Mouse (Mus musculus): ENCODE data around the gene Ssc4d. TPM values are rescaled to one million over a fixed set of nuclear protein-coding genes. Genes with fewer than 3 reads are reported as not detected.

Gene Ssc4d
- polyA plus RNA-seq, 1 experiment from 2014 or later, result 3.9 TPM

- peaks cover 4% of the 10 kb centered on the region; the same call in 1 of the 2 replicates for H3K4me1 ChIP-seq
- WGBS, result 88% methylated on average over 7 of the region's 7 CpGs
- H3K9ac ChIP-seq, result no peak overlapping the region
- no peak overlapping the region for H3K27ac ChIP-seq
- H3K36me3 ChIP-seq, result no peaks in the 10 kb centered on the region
- no peak overlapping the region for H3K4me3 ChIP-seq
- no peaks in the 10 kb centered on the region for H3K27me3 ChIP-seq
- no peak for ATAC-seq (ENCODE audit: insufficient number of reproducible peaks, insufficient read depth, low FRiP score, low TSS enrichment, low read depth)
- H3K4me2 ChIP-seq, result no peak overlapping the region
- no peaks in the 10 kb centered on the region for H3K9me3 ChIP-seq
These were observed 2.5 kb downstream of the Ssc4d start for GRCm38 (mm10) chr5:135971876-135972275.

- Histone ChIP-seq H3K4me3 (no peak overlapping the region), H3K9ac (no peak overlapping the region), H3K36me3 (no peaks in the 10 kb centered on the region), H3K27ac (no peak overlapping the region), H3K9me3 (no peaks in the 10 kb centered on the region), H3K4me2 (no peak overlapping the region), H3K27me3 (peaks cover 7% of the 10 kb centered on the region; the same call in 1 of the 2 replicates), H3K4me1 (peaks cover 8% of the 10 kb centered on the region)
- 84% methylated on average over 6 of the region's 6 CpGs for WGBS
- no peak for ATAC-seq (ENCODE audit: insufficient number of reproducible peaks, insufficient read depth, low FRiP score, low TSS enrichment, low read depth)
These were observed 4.1 kb downstream of the Ssc4d start for GRCm38 (mm10) chr5:135970247-135970646.

GRCm38 (mm10) chr5:135968781-135969180 is 5.5 kb downstream of the Ssc4d start:
- no peaks in the 10 kb centered on the region for H3K9me3 ChIP-seq
- H3K4me2 ChIP-seq, result no peak overlapping the region
- no peak for ATAC-seq (ENCODE audit: insufficient number of reproducible peaks, insufficient read depth, low FRiP score, low TSS enrichment, low read depth)
- H3K36me3 ChIP-seq, result no peaks in the 10 kb centered on the region
- H3K4me3 ChIP-seq, result no peak overlapping the region
- H3K9ac ChIP-seq, result no peak overlapping the region
- peaks cover 13% of the 10 kb centered on the region; the same call in 1 of the 2 replicates for H3K27me3 ChIP-seq
- no peak overlapping the region for H3K27ac ChIP-seq
- H3K4me1 ChIP-seq, result peaks cover 4% of the 10 kb centered on the region
- 55% methylated on average over 1 of the region's 1 CpGs for WGBS

- H3K4me2 ChIP-seq, result no peak overlapping the region
- ATAC-seq (ENCODE audit: insufficient number of reproducible peaks, insufficient read depth, low FRiP score, low TSS enrichment, low read depth), result no peak
- WGBS, result 60% methylated on average over 9 of the region's 9 CpGs
- no peaks in the 10 kb centered on the region for H3K36me3 ChIP-seq
- no peak overlapping the region for H3K9ac ChIP-seq
- H3K4me1 ChIP-seq, result peaks cover 9% of the 10 kb centered on the region
- H3K27me3 ChIP-seq, result peaks cover 13% of the 10 kb centered on the region; the same call in 1 of the 2 replicates
- no peak overlapping the region for H3K27ac ChIP-seq
- H3K9me3 ChIP-seq, result no peaks in the 10 kb centered on the region
- no peak overlapping the region for H3K4me3 ChIP-seq
These were observed 7.5 kb downstream of the Ssc4d start for GRCm38 (mm10) chr5:135966866-135967265.

GRCm38 (mm10) chr5:135965501-135965930 is 8.8 kb downstream of the Ssc4d start:
- Histone ChIP-seq H3K4me1 (peaks cover 19% of the 10 kb centered on the region), H3K4me3 (peak overlapping the region; percentile 29), H3K36me3 (no peaks in the 10 kb centered on the region), H3K27me3 (peaks cover 13% of the 10 kb centered on the region; the same call in 1 of the 2 replicates), H3K4me2 (peak overlapping the region; percentile 57), H3K27ac (no peak overlapping the region), H3K9me3 (no peaks in the 10 kb centered on the region), H3K9ac (peak overlapping the region; percentile 54; the same call in 1 of the 2 replicates)
- no peak for ATAC-seq (ENCODE audit: insufficient number of reproducible peaks, insufficient read depth, low FRiP score, low TSS enrichment, low read depth)
- 7% methylated on average over 24 of the region's 24 CpGs for WGBS

GRCm38 (mm10) chr5:135963280-135963627 is 11.1 kb downstream of the Ssc4d start:
- ATAC-seq (ENCODE audit: insufficient number of reproducible peaks, insufficient read depth, low FRiP score, low TSS enrichment, low read depth), result no peak
- Histone ChIP-seq H3K27ac (peak overlapping the region; percentile 96), H3K4me2 (peak overlapping the region; percentile 91), H3K4me1 (peaks cover 20% of the 10 kb centered on the region), H3K4me3 (peak overlapping the region; percentile 68), H3K9ac (peak overlapping the region; percentile 94), H3K27me3 (peaks cover 13% of the 10 kb centered on the region; the same call in 1 of the 2 replicates), H3K36me3 (no peaks in the 10 kb centered on the region), H3K9me3 (no peaks in the 10 kb centered on the region)
- 2% methylated on average over 6 of the region's 6 CpGs for WGBS

GRCm38 (mm10) chr5:135962492-135963279 is 11.6 kb downstream of the Ssc4d start:
- peak overlapping the region; percentile 68 for H3K4me3 ChIP-seq
- peak; percentile 94 for ATAC-seq (ENCODE audit: insufficient number of reproducible peaks, insufficient read depth, low FRiP score, low TSS enrichment, low read depth)
- WGBS, result under 1% methylated on average over 64 of the region's 64 CpGs
- H3K27me3 ChIP-seq, result peaks cover 13% of the 10 kb centered on the region; the same call in 1 of the 2 replicates
- H3K9ac ChIP-seq, result peak overlapping the region; percentile 94
- H3K4me1 ChIP-seq, result peaks cover 23% of the 10 kb centered on the region
- H3K36me3 ChIP-seq, result no peaks in the 10 kb centered on the region
- H3K4me2 ChIP-seq, result peak overlapping the region; percentile 91
- H3K9me3 ChIP-seq, result no peaks in the 10 kb centered on the region
- peak overlapping the region; percentile 96 for H3K27ac ChIP-seq

GRCm38 (mm10) chr5:135962125-135962491 is 12.2 kb downstream of the Ssc4d start:
- 2% methylated on average over 11 of the region's 11 CpGs for WGBS
- H3K36me3 ChIP-seq, result no peaks in the 10 kb centered on the region
- peaks cover 13% of the 10 kb centered on the region; the same call in 1 of the 2 replicates for H3K27me3 ChIP-seq
- peak overlapping the region; percentile 91 for H3K4me2 ChIP-seq
- H3K9ac ChIP-seq, result peak overlapping the region; percentile 37; the same call in 1 of the 2 replicates
- peaks cover 24% of the 10 kb centered on the region for H3K4me1 ChIP-seq
- no peak for ATAC-seq (ENCODE audit: insufficient number of reproducible peaks, insufficient read depth, low FRiP score, low TSS enrichment, low read depth)
- peak overlapping the region; percentile 96 for H3K27ac ChIP-seq
- H3K9me3 ChIP-seq, result no peaks in the 10 kb centered on the region
- peak overlapping the region; percentile 68 for H3K4me3 ChIP-seq

- Histone ChIP-seq H3K27ac (peak overlapping the region; percentile 96), H3K4me3 (no peak overlapping the region), H3K4me2 (peak overlapping the region; percentile 91), H3K9ac (no peak overlapping the region), H3K27me3 (peaks cover 13% of the 10 kb centered on the region; the same call in 1 of the 2 replicates), H3K4me1 (peaks cover 28% of the 10 kb centered on the region), H3K9me3 (no peaks in the 10 kb centered on the region), H3K36me3 (no peaks in the 10 kb centered on the region)
- WGBS, result 97% methylated on average over 15 of the region's 15 CpGs
- ATAC-seq (ENCODE audit: insufficient number of reproducible peaks, insufficient read depth, low FRiP score, low TSS enrichment, low read depth), result no peak
These were observed 13.3 kb downstream of the Ssc4d start for GRCm38 (mm10) chr5:135960909-135961635.

- no peak for ATAC-seq (ENCODE audit: insufficient number of reproducible peaks, insufficient read depth, low FRiP score, low TSS enrichment, low read depth)
- no peak overlapping the region for H3K27ac ChIP-seq
- no peak overlapping the region for H3K4me2 ChIP-seq
- WGBS, result 90% methylated on average over 7 of the region's 7 CpGs
- H3K4me3 ChIP-seq, result no peak overlapping the region
- H3K9me3 ChIP-seq, result no peaks in the 10 kb centered on the region
- 0 out of 2 replicates have a peak, but pooled peaks cover 4% of the 10 kb centered on the region for H3K27me3 ChIP-seq
- no peaks in the 10 kb centered on the region for H3K36me3 ChIP-seq
- peaks cover 24% of the 10 kb centered on the region for H3K4me1 ChIP-seq
- no peak overlapping the region for H3K9ac ChIP-seq
These were observed 14.4 kb downstream of the Ssc4d start for GRCm38 (mm10) chr5:135959911-135960310.

- WGBS, result 88% methylated on average over 4 of the region's 4 CpGs
- H3K9me3 ChIP-seq, result no peaks in the 10 kb centered on the region
- peak overlapping the region; percentile 85 for H3K27ac ChIP-seq
- H3K9ac ChIP-seq, result no peak overlapping the region
- H3K4me1 ChIP-seq, result peaks cover 24% of the 10 kb centered on the region
- no peak for ATAC-seq (ENCODE audit: insufficient number of reproducible peaks, insufficient read depth, low FRiP score, low TSS enrichment, low read depth)
- no peaks in the 10 kb centered on the region for H3K27me3 ChIP-seq
- H3K4me2 ChIP-seq, result peak overlapping the region; percentile 48
- no peaks in the 10 kb centered on the region for H3K36me3 ChIP-seq
- no peak overlapping the region for H3K4me3 ChIP-seq
These were observed 16.0 kb downstream of the Ssc4d start for GRCm38 (mm10) chr5:135958367-135958766.

Data from embryonic facial prominence, embryonic 13.5 days (tissue).